Mouse (Mus musculus) gastrocnemius, postnatal 10 days (tissue): ENCODE measurements around the gene Acta2. TPM values are rescaled to one million over a fixed set of nuclear protein-coding genes. Genes with fewer than 3 reads are reported as not detected.

ENCODE experiments used
- DNase-seq: peaks from one replicate; pipeline ENCODE4 v3.0.0; 2021; ENCODE audit warnings: mixed read lengths
- total RNA-seq, 2 experiments: library from RNA; stranded (reverse); gene quantifications; 2 replicates each; pipeline ENCODE4 v1.2.3; 2021

Acta2 gene
- total RNA-seq, 2 experiments from 2014 or later: 517 to 534 TPM

GRCm38 (mm10) chr19:34192008-34192963 is 63.1 kb downstream of the Acta2 start, which contains the start of gene Stambpl1:
Stambpl1 (plus strand) TSS chr19:34192229.
- peak; percentile 69 for DNase-seq

- DNase-seq: no peak
Observed at GRCm38 (mm10) chr19:34191645-34192007, 63.8 kb downstream of the Acta2 start.

Other genes starting within 250 kb of the Acta2 start
- gene Lipk, start 247.3 kb downstream of the Acta2 start, total RNA-seq: not detected
- gene Lipn, start 188.2 kb downstream of the Acta2 start, total RNA-seq: not detected
- not detected for gene Lipm, start 154.7 kb downstream of the Acta2 start, total RNA-seq
- gene Ankrd22, start 89.5 kb downstream of the Acta2 start, total RNA-seq: not detected
- gene Stambpl1, start 63.4 kb downstream of the Acta2 start, total RNA-seq: 1 to 10 TPM; 2.3 to 2.6 TPM
- gene Fas, start 35.1 kb upstream of the Acta2 start, total RNA-seq: 1 to 10 TPM; 2.0 to 3.7 TPM
- gene Ch25h, start 219.6 kb upstream of the Acta2 start, total RNA-seq: under 1 TPM in 1 of 2 experiments, not detected in 1; 0.32 TPM